Mouse (Mus musculus): ENCODE results near the gene Oprl1. TPM values are rescaled to one million over a fixed set of nuclear protein-coding genes. Genes with fewer than 3 reads are reported as not detected.

Gene Oprl1
- polyA plus RNA-seq, 2 experiments: 0.11 TPM; not detected in 1

DNA sequence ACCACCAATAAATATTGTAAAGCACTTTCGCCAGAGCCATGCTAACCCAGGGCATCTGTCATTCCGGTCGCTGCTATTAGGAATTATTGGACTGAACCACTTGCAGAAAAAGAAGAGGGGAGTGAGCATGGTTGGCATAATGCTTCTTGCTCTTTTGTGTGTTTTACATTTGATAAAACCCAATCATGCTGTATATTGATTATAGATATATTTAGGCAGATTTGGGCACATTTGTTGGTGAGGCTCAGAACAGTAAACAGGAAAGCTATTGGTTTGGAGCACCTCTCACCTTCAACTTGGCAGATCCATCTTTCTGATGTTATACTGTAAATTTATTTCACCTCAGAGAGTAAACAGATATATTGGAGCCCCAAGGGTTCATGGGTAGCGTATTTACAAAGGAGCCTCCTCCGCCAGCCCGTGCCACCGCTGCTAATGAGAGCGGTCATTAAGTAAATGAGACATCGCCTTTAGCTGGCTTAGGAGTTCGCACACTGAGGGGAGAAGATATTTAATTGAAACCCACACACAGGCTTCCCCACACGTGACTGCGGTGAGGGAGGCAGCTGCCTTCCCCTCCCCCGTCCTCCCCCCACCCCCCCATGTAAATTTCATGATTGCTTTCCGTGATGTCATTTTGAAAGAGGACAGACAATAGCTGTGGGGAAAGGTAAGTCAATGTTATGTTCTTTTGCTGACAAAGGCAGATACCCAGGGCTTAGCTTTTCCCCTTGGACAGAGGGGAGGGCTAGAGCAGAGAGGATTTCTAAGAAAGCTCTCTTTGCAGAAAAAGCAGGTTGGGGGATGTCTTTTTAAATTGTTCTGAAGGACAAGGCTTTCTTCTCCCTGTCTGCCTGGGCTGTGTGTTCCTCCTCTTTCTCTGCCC is 52.1 kb downstream of the Oprl1 start:
- Histone ChIP-seq H3K27me3 (ENCODE audit: control insufficient read depth, insufficient read depth, low read length) (no peaks in the 10 kb centered on the region), H3K36me3 (replicated peaks; ENCODE audit: control insufficient read depth, insufficient read depth, low read depth) (no peaks in the 10 kb centered on the region), H3K27ac (no peak overlapping the region), H3K4me2 (ENCODE audit: low read depth) (no peak overlapping the region), H3K9me3 (ENCODE audit: control insufficient read depth, low read length) (no peaks in the 10 kb centered on the region), H3K4me3 (ENCODE audit: insufficient read depth in 1 of 2, low read depth in 2 of 2, low read length in 2 of 2) (no peak overlapping the region), H3K9ac (replicated peaks) (no peak overlapping the region), H3K4me1 (replicated peaks; ENCODE audit: control insufficient read depth in 2 of 2, insufficient read depth in 2 of 2, low read length in 1 of 2) (no peaks in the 10 kb centered on the region)
- WGBS (ENCODE audit: insufficient replicate concordance): 57% methylated on average over 14 of the region's 14 CpGs
- TF ChIP-seq EP300 (IDR thresholded peaks at IDR 0.05; ENCODE audit: low read depth) (no peak), CTCF (IDR thresholded peaks at IDR 0.05; ENCODE audit: low read depth) (no peak)
- ATAC-seq (ENCODE audit: insufficient read depth) (no peak), DNase-seq (ENCODE audit: low read depth in 3 of 3, low spot score in 3 of 3) (no peak)

DNA sequence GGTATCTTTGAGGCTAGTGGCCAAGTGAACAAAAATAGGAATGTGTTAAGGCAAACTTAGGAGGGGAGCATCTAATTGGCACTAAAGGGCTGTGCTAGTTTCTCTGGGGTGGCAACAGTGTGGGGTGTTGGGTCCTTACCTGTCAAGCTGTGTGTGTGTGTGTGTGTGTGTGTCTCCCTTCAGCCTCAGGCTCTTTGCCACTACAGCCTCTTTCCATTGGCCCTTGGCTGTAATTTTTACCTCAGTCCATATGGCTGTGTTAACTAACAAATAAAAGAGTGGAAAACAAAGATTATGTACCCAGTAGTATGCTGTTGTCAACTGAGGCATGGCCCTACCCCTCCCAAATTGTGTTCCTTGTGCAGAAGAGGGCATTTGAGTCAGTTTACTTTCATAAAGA is 53.6 kb downstream of the Oprl1 start:
- Histone ChIP-seq H3K4me3 (ENCODE audit: insufficient read depth in 1 of 2, low read depth in 2 of 2, low read length in 2 of 2) (no peak overlapping the region), H3K9me3 (ENCODE audit: control insufficient read depth, low read length) (no peaks in the 10 kb centered on the region), H3K4me2 (ENCODE audit: low read depth) (no peak overlapping the region), H3K4me1 (replicated peaks; ENCODE audit: control insufficient read depth in 2 of 2, insufficient read depth in 2 of 2, low read length in 1 of 2) (no peaks in the 10 kb centered on the region), H3K36me3 (replicated peaks; ENCODE audit: control insufficient read depth, insufficient read depth, low read depth) (no peaks in the 10 kb centered on the region), H3K9ac (replicated peaks) (no peak overlapping the region), H3K27me3 (ENCODE audit: control insufficient read depth, insufficient read depth, low read length) (no peaks in the 10 kb centered on the region), H3K27ac (no peak overlapping the region)
- ATAC-seq (ENCODE audit: insufficient read depth) (no peak), DNase-seq (ENCODE audit: low read depth in 3 of 3, low spot score in 3 of 3) (no peak)
- TF ChIP-seq CTCF (IDR thresholded peaks at IDR 0.05; ENCODE audit: low read depth) (no peak), EP300 (IDR thresholded peaks at IDR 0.05; ENCODE audit: low read depth) (no peak)

DNA sequence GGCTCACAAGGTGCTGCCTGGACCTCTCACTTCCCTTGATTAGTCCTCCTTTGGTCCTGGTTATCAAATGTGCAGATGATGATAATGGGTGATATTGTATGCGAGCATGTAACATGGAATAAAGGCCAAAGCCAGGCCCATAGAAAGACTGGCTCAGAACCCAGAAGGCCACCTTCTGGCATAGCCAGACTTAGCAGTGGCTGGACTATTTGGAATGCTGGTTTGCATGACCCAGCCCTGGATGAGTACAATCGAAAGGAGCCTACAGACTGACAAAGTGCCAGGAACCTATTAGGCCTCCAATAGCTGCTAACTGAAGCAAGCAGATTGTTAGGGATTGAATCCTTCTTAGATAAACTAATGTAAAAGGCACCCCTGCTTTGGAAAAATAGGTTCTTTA is 54.6 kb downstream of the Oprl1 start:
- Histone ChIP-seq H3K9me3 (ENCODE audit: control insufficient read depth, low read length) (no peaks in the 10 kb centered on the region), H3K9ac (replicated peaks) (no peak overlapping the region), H3K36me3 (replicated peaks; ENCODE audit: control insufficient read depth, insufficient read depth, low read depth) (no peaks in the 10 kb centered on the region), H3K4me1 (replicated peaks; ENCODE audit: control insufficient read depth in 2 of 2, insufficient read depth in 2 of 2, low read length in 1 of 2) (no peaks in the 10 kb centered on the region), H3K4me2 (ENCODE audit: low read depth) (no peak overlapping the region), H3K4me3 (ENCODE audit: insufficient read depth in 1 of 2, low read depth in 2 of 2, low read length in 2 of 2) (no peak overlapping the region), H3K27me3 (ENCODE audit: control insufficient read depth, insufficient read depth, low read length) (no peaks in the 10 kb centered on the region), H3K27ac (no peak overlapping the region)
- TF ChIP-seq EP300 (IDR thresholded peaks at IDR 0.05; ENCODE audit: low read depth) (no peak), CTCF (IDR thresholded peaks at IDR 0.05; ENCODE audit: low read depth) (no peak)
- 59% methylated on average over 2 of the region's 2 CpGs for WGBS (ENCODE audit: insufficient replicate concordance)
- ATAC-seq (ENCODE audit: insufficient read depth) (no peak), DNase-seq (ENCODE audit: low read depth in 3 of 3, low spot score in 3 of 3) (no peak)

Other genes starting within 250 kb of the Oprl1 start
- 0.01 TPM in 1 of 2 replicates, not detected in the other for gene Abhd16b, start 221.8 kb upstream of the Oprl1 start, polyA plus RNA-seq (2012; rRNA removed)
- gene Abhd16b, start 221.8 kb upstream of the Oprl1 start, polyA plus RNA-seq (2014; fragmentation: Nextera tagmentation; extraction: Ambion mirVana): not detected in 2 replicates
- gene Tpd52l2, start 217.9 kb upstream of the Oprl1 start, polyA plus RNA-seq (2012; rRNA removed): 19.6 and 36.1 TPM in 2 replicates
- gene Tpd52l2, start 217.9 kb upstream of the Oprl1 start, polyA plus RNA-seq (2014; fragmentation: Nextera tagmentation; extraction: Ambion mirVana): 78.3 and 80.5 TPM in 2 replicates
- 12.5 and 13.9 TPM in 2 replicates for gene Dnajc5, start 194.5 kb upstream of the Oprl1 start, polyA plus RNA-seq (2012; rRNA removed)
- 20.0 and 23.7 TPM in 2 replicates for gene Dnajc5, start 194.5 kb upstream of the Oprl1 start, polyA plus RNA-seq (2014; fragmentation: Nextera tagmentation; extraction: Ambion mirVana)
- 30.8 and 33.3 TPM in 2 replicates for gene Uckl1, start 130.1 kb upstream of the Oprl1 start, polyA plus RNA-seq (2012; rRNA removed)
- 18.7 and 21.6 TPM in 2 replicates for gene Uckl1, start 130.1 kb upstream of the Oprl1 start, polyA plus RNA-seq (2014; fragmentation: Nextera tagmentation; extraction: Ambion mirVana)
- 9.5 and 15.7 TPM in 2 replicates for gene Prpf6, start 123.1 kb upstream of the Oprl1 start, polyA plus RNA-seq (2012; rRNA removed)
- gene Prpf6, start 123.1 kb upstream of the Oprl1 start, polyA plus RNA-seq (2014; fragmentation: Nextera tagmentation; extraction: Ambion mirVana): 22.3 and 25.9 TPM in 2 replicates
- gene Zfp512b, start 122.2 kb upstream of the Oprl1 start, polyA plus RNA-seq (2012; rRNA removed): 8.8 and 9.5 TPM in 2 replicates
- gene Zfp512b, start 122.2 kb upstream of the Oprl1 start, polyA plus RNA-seq (2014; fragmentation: Nextera tagmentation; extraction: Ambion mirVana): 4.4 and 6.5 TPM in 2 replicates
- 1.6 TPM in 2 replicates for gene Samd10, start 115.8 kb upstream of the Oprl1 start, polyA plus RNA-seq (2012; rRNA removed)
- 1.5 TPM in 2 replicates for gene Samd10, start 115.8 kb upstream of the Oprl1 start, polyA plus RNA-seq (2014; fragmentation: Nextera tagmentation; extraction: Ambion mirVana)
- 0.08 and 0.09 TPM in 2 replicates for gene Gm29797, start 58.0 kb upstream of the Oprl1 start, polyA plus RNA-seq (2012; rRNA removed)
- gene Gm29797, start 58.0 kb upstream of the Oprl1 start, polyA plus RNA-seq (2014; fragmentation: Nextera tagmentation; extraction: Ambion mirVana): 0.14 TPM in 1 of 2 replicates, not detected in the other
- 5.5 TPM in 2 replicates for gene Sox18, start 43.4 kb upstream of the Oprl1 start, polyA plus RNA-seq (2012; rRNA removed)
- gene Sox18, start 43.4 kb upstream of the Oprl1 start, polyA plus RNA-seq (2014; fragmentation: Nextera tagmentation; extraction: Ambion mirVana): 4.1 and 5.0 TPM in 2 replicates
- 3.0 and 3.4 TPM in 2 replicates for gene Tcea2, start 34.7 kb upstream of the Oprl1 start, polyA plus RNA-seq (2012; rRNA removed)
- 1.3 and 1.8 TPM in 2 replicates for gene Tcea2, start 34.7 kb upstream of the Oprl1 start, polyA plus RNA-seq (2014; fragmentation: Nextera tagmentation; extraction: Ambion mirVana)
- 19.0 and 20.6 TPM in 2 replicates for gene Rgs19, start 21.0 kb upstream of the Oprl1 start, polyA plus RNA-seq (2012; rRNA removed)
- 15.8 and 21.0 TPM in 2 replicates for gene Rgs19, start 21.0 kb upstream of the Oprl1 start, polyA plus RNA-seq (2014; fragmentation: Nextera tagmentation; extraction: Ambion mirVana)
- not detected in 2 replicates for gene Lkaaear1, start 16.6 kb upstream of the Oprl1 start, polyA plus RNA-seq (2012; rRNA removed)
- gene Lkaaear1, start 16.6 kb upstream of the Oprl1 start, polyA plus RNA-seq (2014; fragmentation: Nextera tagmentation; extraction: Ambion mirVana): not detected in 2 replicates
- 0.02 and 0.09 TPM in 2 replicates for gene Myt1, start 48.3 kb downstream of the Oprl1 start, polyA plus RNA-seq (2012; rRNA removed)
- gene Myt1, start 48.3 kb downstream of the Oprl1 start, polyA plus RNA-seq (2014; fragmentation: Nextera tagmentation; extraction: Ambion mirVana): not detected in 2 replicates
- 6.3 and 9.1 TPM in 2 replicates for gene Pcmtd2, start 122.8 kb downstream of the Oprl1 start, polyA plus RNA-seq (2012; rRNA removed)
- gene Pcmtd2, start 122.8 kb downstream of the Oprl1 start, polyA plus RNA-seq (2014; fragmentation: Nextera tagmentation; extraction: Ambion mirVana): 12.5 and 15.4 TPM in 2 replicates
- gene Polr3k, start 149.3 kb downstream of the Oprl1 start, polyA plus RNA-seq (2012; rRNA removed): 7.7 and 12.7 TPM in 2 replicates
- 31.0 and 31.5 TPM in 2 replicates for gene Polr3k, start 149.3 kb downstream of the Oprl1 start, polyA plus RNA-seq (2014; fragmentation: Nextera tagmentation; extraction: Ambion mirVana)

All from liver, embryonic 14.5 days (tissue).